Mouse (Mus musculus) liver, adult (tissue): ENCODE results near the gene Msh5.

Experiments
- GATA4 ChIP-seq: IDR thresholded peaks from 2 replicates; pipeline ENCODE4 v1.6.1; 2014; ENCODE audit warnings: mild to moderate bottlenecking, low read length; ENCODE audit not compliant: insufficient replicate concordance

The Msh5 gene

DNA sequence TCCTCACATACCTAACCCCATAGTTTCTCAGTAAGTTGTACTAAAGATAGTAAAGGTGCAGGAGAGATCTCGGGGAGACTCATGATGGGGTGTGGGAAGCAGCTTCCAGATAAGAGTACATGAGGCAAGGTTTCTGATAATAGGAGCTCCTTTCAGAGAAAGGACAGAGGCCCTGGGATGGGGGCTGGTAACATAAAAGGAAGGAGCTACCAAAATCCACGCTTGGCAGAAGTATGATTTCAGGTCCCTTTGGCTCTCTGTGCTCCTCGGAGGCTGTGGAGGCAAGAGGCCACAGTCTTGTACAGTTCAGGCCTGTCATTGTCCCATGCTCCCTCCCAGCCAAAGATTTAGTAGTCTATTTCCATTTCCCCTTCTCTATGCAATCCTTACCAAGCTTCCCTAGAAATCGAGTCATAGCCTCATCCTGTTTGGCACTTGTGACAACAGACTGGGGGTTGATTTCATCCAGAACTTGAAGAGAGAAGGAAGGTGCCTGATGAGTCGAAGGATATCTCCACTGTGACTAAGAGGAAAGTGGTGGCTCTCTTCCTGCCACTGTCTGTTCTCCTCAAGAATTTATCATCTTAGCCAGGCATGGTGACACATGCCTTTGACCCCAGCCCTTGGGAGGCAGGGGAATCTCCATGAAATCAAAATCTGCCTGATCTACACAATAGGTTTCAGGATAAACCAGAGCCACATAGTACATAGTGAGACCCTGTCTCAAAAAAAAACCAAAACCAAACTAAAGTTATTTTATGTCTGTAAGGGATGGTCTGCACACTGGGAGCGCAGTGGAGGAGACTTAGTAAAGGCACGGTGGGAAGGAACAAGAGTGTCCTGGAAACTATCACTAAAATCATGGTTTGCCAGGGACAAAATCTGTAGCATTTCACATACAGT lies 1.4 kb downstream of the Msh5 start:
- no peak for TF ChIP-seq GATA4

DNA sequence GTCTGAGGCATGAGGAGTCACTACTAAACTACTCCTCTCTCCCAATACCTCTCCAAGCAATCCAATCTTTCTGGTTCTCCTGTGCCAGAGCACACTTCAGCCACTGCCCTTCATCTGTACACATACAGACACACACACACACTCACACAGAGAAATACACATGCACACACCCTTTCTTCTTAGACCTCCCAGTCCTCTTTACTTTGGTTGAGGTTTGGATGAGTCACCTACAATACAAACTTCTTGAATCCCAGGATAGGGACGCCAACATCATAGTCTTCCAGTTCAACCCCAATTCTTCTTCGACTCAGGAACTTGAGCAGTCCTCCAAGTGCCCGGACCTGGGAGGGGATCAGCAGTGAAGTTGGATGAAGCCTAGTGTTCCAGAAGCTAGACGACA lies 2.8 kb downstream of the Msh5 start:
- TF ChIP-seq GATA4 = no peak

DNA sequence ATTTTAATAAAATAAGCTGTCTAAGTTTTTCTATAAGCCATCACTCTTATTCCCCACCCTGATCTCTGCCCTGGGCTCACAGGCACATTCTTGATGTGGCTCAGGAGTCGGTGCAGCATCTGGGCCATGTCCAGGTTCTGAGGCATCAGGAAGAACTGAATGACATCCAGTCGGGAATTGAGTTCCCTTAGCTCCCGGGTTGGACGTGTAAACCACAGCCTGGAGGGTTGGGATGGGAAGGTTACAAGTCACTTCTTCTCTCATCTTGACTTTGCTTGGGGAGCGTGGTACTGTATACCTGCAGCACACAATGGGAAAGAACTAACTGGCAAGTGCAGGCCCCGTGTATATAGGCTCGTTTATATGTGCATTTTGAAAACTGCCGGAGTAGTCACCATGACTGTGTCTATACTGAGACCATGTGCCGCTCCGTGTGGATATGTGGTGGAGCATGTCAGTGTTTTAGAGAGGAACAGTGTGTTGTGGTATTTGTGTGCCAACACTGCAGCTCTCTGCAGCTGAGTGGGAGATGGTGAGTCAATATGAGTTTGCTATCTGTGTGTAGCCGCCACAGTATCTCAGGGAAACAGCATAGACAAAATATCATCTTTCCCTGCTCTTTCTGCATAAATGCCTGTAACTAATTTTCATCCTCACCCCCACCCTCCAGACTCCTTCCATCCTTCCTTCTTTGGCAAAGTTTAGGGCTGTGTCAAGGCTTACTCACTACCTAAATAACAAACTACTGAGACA lies 7.2 kb downstream of the Msh5 start:
- TF ChIP-seq GATA4 = no peak

DNA sequence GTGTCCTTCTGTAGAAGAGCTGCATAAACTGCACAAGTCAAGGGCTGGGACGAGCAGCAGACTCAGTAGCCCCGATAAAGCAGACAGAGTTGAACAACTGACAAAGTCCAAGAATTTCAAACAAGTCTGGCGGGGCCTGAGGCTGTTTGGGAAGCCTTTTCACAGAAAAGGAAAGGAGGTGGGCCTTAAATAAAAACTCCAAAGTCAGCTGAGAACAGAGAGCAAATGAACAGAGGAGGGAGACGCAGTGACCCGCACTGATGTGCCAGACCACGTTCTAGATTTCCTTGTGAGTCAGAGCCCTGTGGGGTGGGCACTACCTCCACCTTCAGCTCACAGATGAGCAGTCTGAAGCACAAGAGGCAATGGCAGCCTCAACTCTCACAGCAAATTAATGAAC lies 11.6 kb downstream of the Msh5 start:
- no peak for TF ChIP-seq GATA4

DNA sequence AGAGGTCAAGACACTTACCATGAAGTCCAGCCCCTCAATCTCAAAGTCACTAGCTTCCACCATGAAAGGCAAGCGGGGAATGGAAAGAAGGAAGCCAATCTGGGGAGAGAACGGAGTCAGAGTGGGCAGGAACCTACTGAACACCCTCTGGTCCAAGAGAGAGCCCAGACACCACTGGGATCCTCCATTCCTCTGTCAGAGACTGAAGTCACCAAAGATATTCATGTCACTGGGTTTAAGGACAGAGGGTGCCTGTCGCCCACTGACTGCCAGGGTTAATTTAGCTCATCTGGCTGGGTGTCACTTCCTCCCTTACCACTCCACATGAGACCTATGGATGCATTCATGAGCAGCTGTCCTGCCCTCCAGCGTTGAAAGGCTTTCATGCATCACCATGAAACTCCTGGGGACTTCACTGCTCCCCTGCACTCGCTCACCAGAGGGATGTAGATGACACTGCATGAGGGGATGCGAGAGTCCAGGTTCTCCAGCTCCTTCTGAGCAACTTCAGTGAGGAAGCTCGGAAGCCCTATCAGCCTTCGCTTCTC lies 14.1 kb downstream of the Msh5 start:
- no peak for TF ChIP-seq GATA4

DNA sequence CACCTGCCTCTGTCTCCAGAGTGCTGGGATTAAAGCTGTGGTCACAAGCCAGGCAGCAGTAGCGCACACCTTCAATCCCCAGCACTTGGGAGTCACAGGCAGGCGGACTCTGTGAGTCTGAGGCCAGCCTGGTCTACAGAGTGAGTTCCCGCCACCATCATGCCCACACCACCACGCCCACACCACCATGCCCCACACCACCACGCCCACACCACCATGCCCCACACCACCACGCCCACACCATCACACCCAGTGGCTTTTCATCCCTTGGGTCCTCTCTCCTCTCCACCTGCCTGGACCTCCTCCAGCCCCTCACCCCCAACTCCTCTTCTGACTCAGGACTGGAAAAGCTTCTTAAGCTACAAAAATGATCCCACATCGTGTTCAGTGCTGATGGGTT lies 14.7 kb downstream of the Msh5 start:
- no peak for TF ChIP-seq GATA4

DNA sequence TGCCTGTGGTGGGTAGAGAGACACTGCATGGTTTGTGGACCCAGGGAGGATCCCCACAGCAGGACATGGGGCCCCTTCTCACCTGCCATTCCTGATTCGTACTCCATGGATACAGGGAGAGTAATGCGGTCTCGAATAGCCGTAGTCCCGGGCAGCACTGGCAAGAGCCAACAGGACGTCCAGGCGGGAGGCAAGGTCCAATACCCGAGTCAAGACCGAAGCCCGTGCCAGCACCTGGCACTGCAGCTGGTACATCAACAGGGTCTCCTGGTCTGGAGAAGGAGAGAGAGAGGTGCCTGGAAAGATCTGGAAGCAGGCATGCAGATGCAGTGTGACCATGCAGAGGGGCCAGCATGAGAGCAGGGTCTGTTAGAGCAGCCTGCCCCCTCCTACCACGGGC lies 15.3 kb downstream of the Msh5 start:
- no peak for TF ChIP-seq GATA4

DNA sequence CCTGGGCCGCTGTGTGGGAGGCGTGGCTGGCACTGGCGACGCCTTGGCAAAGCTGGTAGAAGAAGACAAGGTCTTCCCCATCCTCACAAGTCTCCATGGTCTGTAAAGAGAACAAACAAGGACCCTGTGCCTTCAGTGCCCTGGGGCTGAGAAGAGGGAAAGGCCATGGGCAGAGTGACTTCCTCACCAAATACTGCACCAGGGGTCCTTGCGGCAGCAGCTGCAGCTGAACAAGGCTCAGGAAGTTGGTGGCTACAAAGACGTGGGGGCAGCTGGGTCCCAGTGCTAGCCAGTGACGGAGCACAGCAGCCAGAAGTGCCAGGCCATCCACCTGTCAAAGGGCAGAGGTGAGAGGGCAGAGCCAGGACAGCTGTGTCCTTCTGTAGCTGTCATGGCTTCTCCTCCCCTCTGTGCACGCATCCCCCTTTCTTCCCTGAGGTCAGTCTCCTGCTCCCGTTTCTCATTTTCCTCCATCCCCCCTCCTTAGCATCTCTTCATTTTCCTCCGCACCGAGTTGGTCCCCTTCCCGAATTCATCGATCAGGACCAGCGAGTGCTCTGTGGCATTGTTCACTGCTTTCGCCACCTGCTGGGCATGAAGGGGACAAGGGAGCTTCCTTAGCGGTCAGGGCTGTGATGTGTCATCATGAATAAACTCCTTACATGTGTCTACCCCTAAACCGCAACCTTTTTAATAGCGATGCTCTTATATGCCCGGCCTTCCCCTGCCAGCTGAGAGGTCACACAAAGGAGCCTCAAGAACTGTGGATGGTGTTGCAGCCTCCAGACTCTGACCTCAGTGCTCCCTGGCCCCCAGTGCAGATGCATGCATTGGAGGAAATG lies 16.6 kb downstream of the Msh5 start:
- no peak for TF ChIP-seq GATA4

DNA sequence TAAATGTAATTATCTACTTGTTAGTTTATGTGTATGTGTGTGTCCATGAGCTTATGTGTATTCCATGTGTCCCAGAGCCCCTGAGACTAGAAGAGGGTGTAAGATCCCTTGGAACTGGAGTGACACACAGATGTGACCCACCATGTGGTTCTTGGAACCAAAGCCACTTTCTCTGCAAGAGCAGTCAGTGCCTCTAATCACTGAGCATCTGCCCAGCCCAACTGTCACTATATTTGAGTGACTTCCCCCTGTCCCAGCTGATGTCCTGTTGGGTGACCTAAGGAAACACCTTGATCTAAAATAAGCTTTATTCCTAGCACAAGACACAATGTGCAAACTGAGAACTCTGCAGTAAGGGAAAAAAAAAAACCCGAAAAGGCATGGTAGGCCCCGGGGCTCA lies 18.2 kb downstream of the Msh5 start:
- TF ChIP-seq GATA4 = no peak

DNA sequence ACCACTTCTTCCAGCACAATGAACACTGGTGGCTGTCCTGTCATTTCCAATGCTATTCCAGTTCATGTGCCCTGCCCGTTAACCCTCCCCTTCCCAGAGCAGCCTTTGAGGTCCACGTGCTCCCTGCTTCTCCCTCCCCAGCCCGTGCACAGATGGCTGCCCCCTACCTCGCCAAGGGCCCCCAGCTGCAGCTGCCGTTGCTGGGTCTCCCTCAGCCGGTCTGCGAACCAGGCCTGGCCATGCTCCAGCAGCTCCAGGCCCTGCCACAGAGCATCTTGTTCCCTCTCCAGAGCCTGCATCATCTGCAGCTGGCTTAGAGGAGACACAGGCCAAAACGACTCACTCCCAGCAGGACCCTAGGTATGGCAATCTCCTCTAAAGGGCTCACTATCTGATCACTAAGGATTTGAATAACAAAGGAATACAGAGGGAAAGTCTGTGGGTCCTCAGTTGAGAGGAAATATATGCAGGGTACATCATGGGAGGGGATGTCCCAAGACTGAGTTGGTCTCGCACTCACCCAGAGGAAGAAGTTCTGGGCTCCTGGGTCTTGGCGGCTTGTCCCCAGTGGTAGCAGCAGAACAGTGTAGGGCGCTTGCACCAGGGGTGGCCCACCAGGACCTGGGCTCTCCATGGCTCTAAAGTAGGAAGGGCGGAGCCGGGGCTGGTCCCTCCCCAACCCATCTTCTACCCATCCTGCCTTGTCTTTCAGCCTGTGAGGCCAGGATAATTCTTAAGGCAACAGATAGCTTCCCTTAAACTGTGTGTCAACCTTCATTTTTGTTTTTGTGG lies 19.1 kb downstream of the Msh5 start, which contains the start of gene Sapcd1:
Gene Sapcd1 (minus strand): TSS at position 740 of the 792 bp plus-strand sequence.
- TF ChIP-seq GATA4 = no peak

DNA sequence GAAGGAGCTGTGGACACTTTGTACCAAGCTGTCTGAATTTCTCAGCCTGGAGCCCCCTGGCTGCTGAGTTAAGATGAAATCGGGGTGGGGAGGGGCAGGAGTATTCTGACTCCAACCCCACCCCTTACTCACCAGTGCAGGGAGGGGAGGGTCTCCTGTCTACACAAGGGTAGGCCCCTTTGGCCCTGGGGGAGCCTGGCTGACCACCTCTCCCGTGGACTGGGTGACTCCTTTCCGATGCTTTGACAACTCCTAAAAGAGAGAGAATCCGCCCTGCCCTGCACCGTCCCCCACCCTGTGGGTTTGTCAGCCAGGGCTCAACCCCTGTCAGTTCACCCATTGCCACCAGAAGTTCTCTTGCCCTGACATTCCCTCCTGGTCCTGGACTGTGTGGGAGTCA lies 20.3 kb downstream of the Msh5 start:
- TF ChIP-seq GATA4 = no peak

DNA sequence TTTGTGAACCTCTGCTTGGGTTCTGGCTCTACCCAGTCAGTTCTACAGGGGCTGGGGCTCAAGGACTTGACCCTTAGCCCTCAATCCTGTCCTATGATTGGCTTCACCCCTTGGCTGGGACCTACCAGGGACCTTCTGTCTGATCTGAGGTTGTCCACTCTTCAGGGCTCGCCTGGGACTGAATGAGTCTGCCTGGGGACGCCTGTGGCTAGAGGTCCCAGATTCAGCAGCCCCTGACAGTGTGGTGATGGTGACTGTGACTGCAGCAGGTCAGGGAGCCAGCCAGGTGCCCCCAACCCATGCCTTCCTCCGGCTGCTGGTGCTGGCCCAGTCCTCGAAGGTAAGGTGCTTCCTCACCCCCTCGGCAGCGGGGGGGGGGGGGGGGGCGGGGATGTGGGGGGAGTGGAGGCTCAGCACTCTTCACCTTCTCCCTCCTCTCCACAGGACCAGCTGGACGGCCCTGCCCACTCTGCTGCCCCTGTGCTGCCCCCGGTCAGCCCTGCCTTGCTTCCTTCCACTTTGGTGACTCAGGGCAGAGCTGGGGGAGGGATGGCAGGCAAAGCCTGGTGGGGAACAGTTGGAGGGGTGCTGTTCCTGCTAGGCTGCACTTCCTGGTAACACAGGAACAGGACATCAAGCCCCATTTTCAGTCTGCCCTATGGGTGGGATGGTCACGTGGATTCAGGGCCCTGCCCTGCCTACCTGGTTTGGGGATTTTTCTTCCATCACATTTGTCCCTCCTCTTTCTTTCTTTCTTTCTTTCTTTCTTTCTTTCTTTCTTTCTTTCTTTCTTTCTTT lies 21.7 kb downstream of the Msh5 start:
- TF ChIP-seq GATA4 = no peak

DNA sequence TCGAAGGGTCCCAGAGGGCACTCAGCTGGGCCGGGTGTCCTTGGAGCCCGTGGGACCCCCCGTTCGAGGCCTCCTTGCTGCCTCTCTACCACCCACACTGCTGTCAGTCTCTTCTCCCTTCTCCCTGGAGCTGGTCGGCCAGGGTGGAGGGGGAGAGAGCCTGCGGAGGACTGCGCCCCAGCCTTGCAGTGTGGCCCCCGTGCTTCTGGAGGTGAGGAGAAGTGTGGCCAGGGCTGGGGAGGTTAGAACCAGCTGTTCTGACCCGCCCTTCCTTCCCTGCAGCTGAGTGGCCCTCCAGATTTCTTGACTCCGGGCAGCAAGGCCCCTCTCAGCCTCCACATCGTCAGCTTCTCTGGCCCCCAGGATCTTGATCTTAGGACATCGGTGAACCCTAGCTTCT lies 22.3 kb downstream of the Msh5 start:
- no peak for TF ChIP-seq GATA4
